ENCODE assay signal across 8 mouse cellular contexts in genomic region chr10:42277476-42278306, GRCm38 (mm10). TPM values are rescaled to one million over a fixed set of nuclear protein-coding genes. Genes with fewer than 3 reads are reported as not detected.
DNase-seq lines count a peak whose midpoint lies in the region; ATAC-seq lines count a peak whose summit lies in the region.

No protein-coding gene starts in this region.

- peak overlapping the region; percentile 99 for H3K27ac ChIP-seq in intestine, embryonic 14.5 days (ENCODE audit: low read depth)

- ATAC-seq in intestine, embryonic 14.5 days (replicated peaks; ENCODE audit: low FRiP score, low TSS enrichment, low read depth): peak; percentile 91

- intact Hi-C loops in left cerebral cortex, postnatal 14 days (cut with DNase I): loop anchor here (5.0 kb wide), 5 partner anchors 245 to 445 kb away; partner anchors contain the start of gene Armc2

- H3K27me3 ChIP-seq in intestine, embryonic 14.5 days (replicated peaks; ENCODE audit: control insufficient read depth, insufficient read depth, low read length): no peaks in the 10 kb centered on the region

- H3K9ac ChIP-seq in intestine, embryonic 14.5 days (ENCODE audit: low read length): peak overlapping the region; percentile 84

- under 1% methylated on average over 72 of the region's 78 CpGs for WGBS in intestine, embryonic 14.5 days

- H3K36me3 ChIP-seq in intestine, embryonic 14.5 days (ENCODE audit: control insufficient read depth, insufficient read depth, low read length): no peaks in the 10 kb centered on the region

- H3K4me1 ChIP-seq in intestine, embryonic 14.5 days (replicated peaks; ENCODE audit: control insufficient read depth, insufficient read depth, low read length): peaks cover 18% of the 10 kb centered on the region

- peak overlapping the region; percentile 96 for H3K4me2 ChIP-seq in intestine, embryonic 14.5 days (ENCODE audit: low read length)

- H3K9me3 ChIP-seq in intestine, embryonic 14.5 days (ENCODE audit: control insufficient read depth, low read length): no peaks in the 10 kb centered on the region

- peak overlapping the region; percentile 93 for H3K4me3 ChIP-seq in intestine, embryonic 14.5 days (ENCODE audit: low read depth, low read length)

- DNase-seq in adrenal gland, adult 18-20 months (ENCODE audit: low spot score in 2 of 2): peak; percentile 93 to 95
- DNase-seq in embryo, embryonic 11 days: peak; percentile 99
- DNase-seq in gastrocnemius, postnatal 25 days: peak; percentile 98
- peak; percentile 97 for DNase-seq in intestine, embryonic 14.5 days (ENCODE audit: low spot score)
- peak; percentile 99 for DNase-seq in left cerebral cortex, postnatal 14 days (ENCODE audit: low spot score in 2 of 2)
- peak; percentile 99 for DNase-seq in mesoderm, embryonic 11.5 days (ENCODE audit: low read depth, low spot score)
- peak; percentile 99 for DNase-seq in right cerebral cortex, postnatal 36 days (ENCODE audit: low spot score in 2 of 2)
- peak; percentile 98 for DNase-seq in yolk sac, embryonic 10.5 days (ENCODE audit: low spot score)

RNA-seq across cellular contexts. Expression of gene Foxo3, which starts 1.1 kb away (rescaled TPM):
- 10 to 100 TPM; 48.9 to 63.3 TPM for total RNA-seq in adrenal gland, adult 18-20 months (2021)
- total RNA-seq in gastrocnemius, postnatal 25 days (2021): 10 to 100 TPM; 21.6 to 22.6 TPM
- 9.5 and 9.9 TPM in 2 replicates for polyA plus RNA-seq in intestine, embryonic 14.5 days (2014; fragmentation: Nextera tagmentation; extraction: Ambion mirVana)
- total RNA-seq in left cerebral cortex, postnatal 14 days (2021): 10 to 100 TPM; 56.1 to 62.1 TPM

Comparison
In these comparisons a context has a peak if more than half of its experiments do, and no peak if none do; other contexts are left out.
1. Peak in every context shown above with its lines: DNase-seq, ATAC-seq, H3K4me3 ChIP-seq and H3K27ac ChIP-seq.